Mouse (Mus musculus): ENCODE data around the gene Olfr896-ps1.

The Olfr896-ps1 gene

DNA sequence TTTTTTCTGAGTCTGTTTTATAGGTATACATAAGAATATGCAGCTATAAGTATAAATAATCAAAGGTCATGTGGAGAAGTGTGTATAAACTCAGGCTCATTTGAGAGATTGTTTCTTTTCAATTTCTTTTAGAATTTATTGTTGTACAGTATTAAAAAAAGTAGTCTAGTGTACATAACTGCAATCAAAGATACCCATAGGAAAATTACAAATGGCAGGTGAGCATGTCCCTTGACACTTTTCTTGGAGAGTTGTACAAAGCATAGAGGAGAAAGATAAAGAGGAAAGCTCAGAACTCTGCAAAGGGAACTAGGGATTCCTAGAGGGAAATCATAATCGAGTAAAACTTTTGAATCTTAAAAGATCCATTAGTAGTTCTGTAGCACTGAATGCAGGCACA, at the start of gene Olfr896-ps1:
Gene Olfr896-ps1, plus strand, starts transcription at position 301 of the 400 bp plus-strand sequence.
- no peak for DNase-seq (ENCODE audit: low spot score in 2 of 2)

DNA sequence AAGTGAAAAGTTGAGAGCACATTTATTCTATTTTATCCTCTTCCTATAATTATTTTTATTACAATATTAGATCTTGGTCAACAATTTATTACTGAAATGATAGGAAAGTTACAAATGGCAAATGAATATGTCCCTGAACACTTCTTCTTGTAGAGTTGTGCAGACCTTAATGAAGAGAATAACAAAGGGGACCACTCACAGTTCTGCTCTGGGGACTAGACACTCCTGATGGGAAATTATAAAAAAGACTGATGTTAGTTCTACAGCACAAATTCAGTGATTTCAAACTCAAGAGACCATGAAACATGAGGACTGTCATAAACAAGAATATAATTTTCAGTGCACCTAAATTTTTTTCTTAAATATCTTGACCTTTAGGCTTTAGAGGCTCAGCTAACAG, 38.4 kb upstream of the Olfr896-ps1 start, which contains the start of gene Olfr143:
Gene Olfr143, plus strand, starts transcription at position 301 of the 400 bp plus-strand sequence.
- DNase-seq (ENCODE audit: low spot score in 2 of 2) = no peak

DNA sequence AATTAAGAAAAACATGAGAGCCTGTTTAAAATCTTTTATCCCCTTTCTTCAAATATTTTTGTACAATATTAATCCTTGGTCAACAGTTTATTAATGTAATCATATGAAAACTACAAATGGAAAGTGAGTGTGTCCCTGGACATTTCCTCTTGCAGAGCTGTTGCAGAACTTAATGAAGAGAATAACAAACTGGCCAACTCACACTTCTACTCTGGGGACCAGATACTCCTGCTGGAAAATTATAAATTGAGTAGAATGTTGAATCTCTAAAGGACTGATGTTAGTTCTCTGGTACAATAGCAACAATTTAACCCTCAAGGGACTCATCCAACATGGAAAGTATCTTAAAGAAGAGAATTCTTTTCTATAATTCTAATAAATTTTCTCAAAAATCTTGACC, 23.4 kb upstream of the Olfr896-ps1 start, which contains the start of gene Olfr895:
Gene Olfr895, plus strand, starts transcription at position 301 of the 400 bp plus-strand sequence.
- no peak for DNase-seq (ENCODE audit: low spot score in 2 of 2)

DNA sequence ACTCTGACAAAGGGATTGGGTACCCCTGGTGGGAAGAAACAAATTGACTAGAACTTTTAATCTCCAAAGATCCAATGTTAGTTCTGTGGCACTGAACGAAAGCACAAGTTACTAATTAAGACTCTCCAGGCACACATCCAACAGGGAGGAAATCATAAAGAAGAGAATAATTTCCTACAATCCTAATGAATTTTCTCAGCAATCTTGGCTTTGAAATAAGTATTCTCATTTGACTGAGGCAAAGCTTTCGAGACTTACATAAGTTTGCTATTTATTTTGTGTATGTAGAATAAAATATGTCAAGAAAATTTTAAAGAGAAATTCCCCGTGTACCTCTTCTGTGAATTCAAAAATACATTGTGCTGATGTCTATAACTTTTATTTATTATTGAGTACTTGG, 37.9 kb downstream of the Olfr896-ps1 start, which contains the start of gene Olfr25:
Gene Olfr25, plus strand, starts transcription at position 301 of the 400 bp plus-strand sequence.
- DNase-seq (ENCODE audit: low spot score in 2 of 2) = no peak

All from heart, adult 9 months (tissue).